Mouse (Mus musculus) myocyte (in vitro differentiated cells): ENCODE data around the gene Dtx1. TPM values are rescaled to one million over a fixed set of nuclear protein-coding genes. Genes with fewer than 3 reads are reported as not detected.
A peak's percentile ranks its signal among the peaks of the same experiment; 100 is the strongest.

Source experiments
- H3K27me3 ChIP-seq: one replicate; pipeline ENCODE4 v1.6.1; 2011; ENCODE audit not compliant: control insufficient read depth, insufficient read depth, insufficient read length
- H3K36me3 ChIP-seq: one replicate; pipeline ENCODE4 v1.6.1; 2011; ENCODE audit not compliant: control insufficient read depth, insufficient read depth
- H3K4me2 ChIP-seq: one replicate; pipeline ENCODE4 v1.6.1; 2011; ENCODE audit warnings: low read depth, control low read depth
- H3K4me3 ChIP-seq: one replicate; pipeline ENCODE4 v1.5.1; 2011; ENCODE audit warnings: mild to moderate bottlenecking, control low read depth, moderate library complexity
- H3K79me2 ChIP-seq: one replicate; pipeline ENCODE4 v1.6.1; 2011; ENCODE audit not compliant: control insufficient read depth, insufficient read depth
- H3ac ChIP-seq: one replicate; pipeline ENCODE4 v1.6.1; 2011; ENCODE audit not compliant: control insufficient read depth, insufficient read length
- CEBPB ChIP-seq: IDR thresholded peaks from 2 replicates; pipeline ENCODE4 v1.6.1; 2011; ENCODE audit warnings: mild to moderate bottlenecking, moderate library complexity; ENCODE audit not compliant: poor library complexity, insufficient read depth, severe bottlenecking
- E2F4 ChIP-seq: IDR thresholded peaks from one replicate; pipeline ENCODE4 v1.6.1; 2011; ENCODE audit warnings: mild to moderate bottlenecking, control low read depth, moderate library complexity; ENCODE audit not compliant: insufficient read depth
- MAX ChIP-seq: IDR thresholded peaks from one replicate; pipeline ENCODE4 v1.6.1; 2011; ENCODE audit warnings: low read depth, mild to moderate bottlenecking, control low read depth
- MYOD1 ChIP-seq, 3 experiments: IDR thresholded peaks; one replicate each; pipeline ENCODE4 v1.6.1; 2011; ENCODE audit warnings: control low read depth in 2 of 3, low read depth in 2 of 3, mild to moderate bottlenecking in 2 of 3, moderate library complexity in 1 of 3; ENCODE audit not compliant: insufficient read length in 2 of 3, control insufficient read depth in 1 of 3
- MYOG ChIP-seq, 3 experiments: IDR thresholded peaks; one replicate each; pipeline ENCODE4 v1.6.1; 2011; ENCODE audit warnings: control low read depth in 2 of 3, low read depth in 2 of 3, mild to moderate bottlenecking in 2 of 3; ENCODE audit not compliant: insufficient read length in 2 of 3, control insufficient read depth in 1 of 3, insufficient read depth in 1 of 3
- POLR2A ChIP-seq: IDR thresholded peaks from one replicate; pipeline ENCODE4 v1.6.1; 2011; ENCODE audit warnings: low read depth, mild to moderate bottlenecking, control low read depth, moderate library complexity; ENCODE audit not compliant: insufficient read length
- POLR2AphosphoS2 ChIP-seq: IDR thresholded peaks from one replicate; pipeline ENCODE4 v1.6.1; 2011; ENCODE audit warnings: low read depth, control low read depth; ENCODE audit not compliant: insufficient read length
- REST ChIP-seq: IDR thresholded peaks from one replicate; pipeline ENCODE4 v1.6.1; 2011; ENCODE audit warnings: mild to moderate bottlenecking, control low read depth, moderate library complexity; ENCODE audit not compliant: insufficient read depth, insufficient read length
- SRF ChIP-seq: IDR thresholded peaks from one replicate; pipeline ENCODE4 v1.6.1; 2011; ENCODE audit warnings: low read depth; ENCODE audit not compliant: control insufficient read depth, insufficient read length
- TCF12 ChIP-seq: IDR thresholded peaks from one replicate; pipeline ENCODE4 v1.6.1; 2011; ENCODE audit warnings: mild to moderate bottlenecking, control low read depth; ENCODE audit not compliant: poor library complexity, insufficient read depth, severe bottlenecking
- TCF3 ChIP-seq: IDR thresholded peaks from one replicate; pipeline ENCODE4 v1.6.1; 2011; ENCODE audit warnings: low read depth, control low read depth; ENCODE audit not compliant: insufficient read length
- USF1 ChIP-seq: IDR thresholded peaks from one replicate; pipeline ENCODE4 v1.6.1; 2011; ENCODE audit warnings: low read depth, mild to moderate bottlenecking, control low read depth, moderate library complexity
- polyA plus RNA-seq: library from polyadenylated mRNA; unstranded; fragments of >200 nt; fragmentation: generic; extraction: Trizol; gene quantifications from one replicate; pipeline ENCODE4 v1.2.1, GENCODE M21; 2012; ENCODE audit warnings: missing spikeins

Gene Dtx1
- polyA plus RNA-seq, 1 experiment, result not detected

GRCm38 (mm10) chr5:120674229-120675145 is 37.2 kb downstream of the Dtx1 start:
- Histone ChIP-seq H3K36me3 (no peaks in the 10 kb centered on the region), H3K79me2 (no peaks in the 10 kb centered on the region), H3K4me2 (no peak overlapping the region), H3K27me3 (peaks cover 8% of the 10 kb centered on the region), H3K4me3 (no peak overlapping the region), H3ac (no peak overlapping the region)
- peak in 2 of 3 experiments; percentile 83 to 84 for TF ChIP-seq MYOD1 (IDR thresholded peaks at IDR 0.05; ENCODE audit: control insufficient read depth in 1 of 3, insufficient read length in 2 of 3, low read depth in 2 of 3)
- no peak for TF ChIP-seq E2F4
- peak in 1 of 3 experiments; percentile 3 for TF ChIP-seq MYOG (IDR thresholded peaks at IDR 0.05; ENCODE audit: control insufficient read depth in 1 of 3, insufficient read depth in 1 of 3, insufficient read length in 2 of 3, low read depth in 2 of 3)

DNA sequence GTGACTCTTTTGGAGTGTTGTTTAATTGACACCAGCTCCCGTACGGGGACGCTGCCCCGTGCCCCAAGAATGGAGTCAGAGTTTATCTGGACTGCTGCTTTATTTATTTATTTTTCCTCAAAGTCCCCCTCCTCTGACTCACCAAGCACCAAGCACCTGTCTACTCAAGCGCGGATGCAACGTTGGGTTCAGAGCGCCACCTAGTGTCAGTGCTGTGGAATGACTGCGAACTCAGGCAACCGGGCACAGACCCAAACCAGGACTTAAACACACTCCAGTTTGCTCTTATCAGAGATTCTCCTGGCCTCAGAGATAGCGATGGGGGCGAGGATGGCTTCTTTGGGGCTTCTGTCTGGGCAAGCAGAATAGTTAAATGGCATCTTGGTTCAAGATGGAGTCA is 38.1 kb downstream of the Dtx1 start:
- no peaks in the 10 kb centered on the region for H3K36me3 ChIP-seq
- H3K27me3 ChIP-seq, result peaks cover 8% of the 10 kb centered on the region
- H3ac ChIP-seq, result no peak overlapping the region
- TF ChIP-seq POLR2A (no peak), MYOG (IDR thresholded peaks at IDR 0.05; ENCODE audit: control insufficient read depth in 1 of 3, insufficient read depth in 1 of 3, insufficient read length in 2 of 3, low read depth in 2 of 3) (peak in 2 of 3 experiments; percentile 21 to 51), E2F4 (no peak), MYOD1 (IDR thresholded peaks at IDR 0.05; ENCODE audit: control insufficient read depth in 1 of 3, insufficient read length in 2 of 3, low read depth in 2 of 3) (peak in 2 of 3 experiments; percentile 58 to 67)
- no peak overlapping the region for H3K4me3 ChIP-seq
- no peaks in the 10 kb centered on the region for H3K79me2 ChIP-seq
- no peak overlapping the region for H3K4me2 ChIP-seq

DNA sequence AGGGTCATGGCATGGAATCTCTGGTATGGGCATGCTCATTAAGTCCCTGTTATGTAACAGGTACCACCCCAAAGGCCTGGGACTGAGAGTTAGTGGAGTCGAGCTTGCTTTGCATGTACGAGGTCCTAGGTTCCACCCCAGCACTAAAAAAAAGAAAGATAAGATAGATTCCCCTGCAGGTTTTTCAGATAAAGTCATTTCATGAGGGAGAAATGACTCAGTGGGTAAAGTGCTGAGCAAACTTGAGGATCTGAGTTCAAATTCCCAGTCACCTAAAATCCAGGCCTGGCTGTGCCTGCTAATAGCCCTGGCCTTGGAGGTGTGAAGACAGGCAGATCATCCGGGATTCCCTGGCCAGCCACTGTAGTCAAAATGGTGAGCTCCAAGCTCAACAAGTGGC is 39.9 kb downstream of the Dtx1 start:
- Histone ChIP-seq H3ac (no peak overlapping the region), H3K79me2 (no peaks in the 10 kb centered on the region), H3K4me3 (no peak overlapping the region), H3K36me3 (no peaks in the 10 kb centered on the region), H3K27me3 (peaks cover 14% of the 10 kb centered on the region), H3K4me2 (no peak overlapping the region)
- no peak for TF ChIP-seq USF1
- no peak for TF ChIP-seq TCF12

- Histone ChIP-seq H3K4me2 (no peak overlapping the region), H3K79me2 (no peaks in the 10 kb centered on the region), H3ac (no peak overlapping the region), H3K4me3 (no peak overlapping the region), H3K27me3 (peaks cover 19% of the 10 kb centered on the region), H3K36me3 (no peaks in the 10 kb centered on the region)
- TF ChIP-seq MYOG (IDR thresholded peaks at IDR 0.05; ENCODE audit: control insufficient read depth in 1 of 3, insufficient read depth in 1 of 3, insufficient read length in 2 of 3, low read depth in 2 of 3), result no peak
- TF ChIP-seq USF1, result no peak
- TF ChIP-seq POLR2A, result no peak
- no peak for TF ChIP-seq TCF3
- TF ChIP-seq E2F4, result no peak
- no peak for TF ChIP-seq SRF
- no peak for TF ChIP-seq TCF12
- no peak for TF ChIP-seq CEBPB
- TF ChIP-seq MYOD1 (IDR thresholded peaks at IDR 0.05; ENCODE audit: control insufficient read depth in 1 of 3, insufficient read length in 2 of 3, low read depth in 2 of 3), result no peak
- no peak for TF ChIP-seq REST
- no peak for TF ChIP-seq MAX
- TF ChIP-seq POLR2AphosphoS2, result no peak
These were observed 41.6 kb downstream of the Dtx1 start for GRCm38 (mm10) chr5:120670132-120670531.

GRCm38 (mm10) chr5:120668761-120669160 is 43.0 kb downstream of the Dtx1 start:
- Histone ChIP-seq H3K36me3 (no peaks in the 10 kb centered on the region), H3K4me2 (no peak overlapping the region), H3ac (no peak overlapping the region), H3K4me3 (no peak overlapping the region), H3K79me2 (no peaks in the 10 kb centered on the region), H3K27me3 (peaks cover 29% of the 10 kb centered on the region)
- TF ChIP-seq POLR2A, result no peak
- no peak for TF ChIP-seq MYOD1 (IDR thresholded peaks at IDR 0.05; ENCODE audit: control insufficient read depth in 1 of 3, insufficient read length in 2 of 3, low read depth in 2 of 3)
- TF ChIP-seq MAX, result no peak
- no peak for TF ChIP-seq POLR2AphosphoS2
- TF ChIP-seq SRF, result no peak
- no peak for TF ChIP-seq CEBPB
- TF ChIP-seq MYOG (IDR thresholded peaks at IDR 0.05; ENCODE audit: control insufficient read depth in 1 of 3, insufficient read depth in 1 of 3, insufficient read length in 2 of 3, low read depth in 2 of 3), result no peak
- no peak for TF ChIP-seq REST
